Mouse (Mus musculus) heart, postnatal 4 days (tissue): ENCODE measurements around the gene Tnfrsf13b. TPM values are rescaled to one million over a fixed set of nuclear protein-coding genes. Genes with fewer than 3 reads are reported as not detected.
A peak's percentile ranks its signal among the peaks of the same experiment; 100 is the strongest.
"Not testable (repeated sequence)": the region's sequence is repeated elsewhere in the genome, so short reads cannot be mapped to it uniquely, and the experiment has no call there.

Source experiments
- DNase-seq: peaks from one replicate; pipeline ENCODE4 v3.0.0; 2021
- total RNA-seq, 2 experiments: library from RNA; stranded (reverse); gene quantifications; 2 replicates each; pipeline ENCODE4 v1.2.3; 2021

Gene Tnfrsf13b
- total RNA-seq, 2 experiments from 2014 or later: 0.90 to 1.0 TPM

- DNase-seq: not testable (repeated sequence)
Observed at GRCm38 (mm10) chr11:61173477-61173876, 46.9 kb downstream of the Tnfrsf13b start.

GRCm38 (mm10) chr11:61174291-61174820, 47.8 kb downstream of the Tnfrsf13b start:
- peak; percentile 75 for DNase-seq

GRCm38 (mm10) chr11:61174821-61175658, 48.5 kb downstream of the Tnfrsf13b start, which contains the start of gene Usp22:
Gene Usp22 (minus strand): TSS chr11:61175055.
- DNase-seq: peak; percentile 99

GRCm38 (mm10) chr11:61175778-61176177, 49.2 kb downstream of the Tnfrsf13b start:
- no peak for DNase-seq

- DNase-seq: no peak
Observed at GRCm38 (mm10) chr11:61176321-61176720, 49.8 kb downstream of the Tnfrsf13b start.

- no peak for DNase-seq
Observed at GRCm38 (mm10) chr11:61180361-61180760, 53.8 kb downstream of the Tnfrsf13b start.

- no peak for DNase-seq
Observed at GRCm38 (mm10) chr11:61181624-61182023, 55.1 kb downstream of the Tnfrsf13b start.

- no peak for DNase-seq
Observed at GRCm38 (mm10) chr11:61183820-61184219, 57.3 kb downstream of the Tnfrsf13b start.

- no peak for DNase-seq
Observed at GRCm38 (mm10) chr11:61190776-61191175, 64.2 kb downstream of the Tnfrsf13b start.

GRCm38 (mm10) chr11:61192123-61192522, 65.6 kb downstream of the Tnfrsf13b start:
- not testable (repeated sequence) for DNase-seq

- DNase-seq: no peak
Observed at GRCm38 (mm10) chr11:61192779-61193178, 66.2 kb downstream of the Tnfrsf13b start.

- peak; percentile 91 for DNase-seq
Observed at GRCm38 (mm10) chr11:61193392-61193791, 66.8 kb downstream of the Tnfrsf13b start.

GRCm38 (mm10) chr11:61196616-61197353, 70.2 kb downstream of the Tnfrsf13b start:
- no peak for DNase-seq

- no peak for DNase-seq
Observed at GRCm38 (mm10) chr11:61197935-61198334, 71.4 kb downstream of the Tnfrsf13b start.

Other genes with a start within 250 kb of the Tnfrsf13b start
- gene Tmem11, start 247.5 kb upstream of the Tnfrsf13b start, total RNA-seq: 10 to 100 TPM; 37.5 to 43.4 TPM
- 10 to 100 TPM; 24.4 to 27.6 TPM for gene Natd1, start 212.0 kb upstream of the Tnfrsf13b start, total RNA-seq
- 10 to 100 TPM; 38.8 to 42.3 TPM for gene Map2k3, start 194.7 kb upstream of the Tnfrsf13b start, total RNA-seq
- 10 to 100 TPM; 18.3 to 21.0 TPM for gene Kcnj12, start 104.2 kb upstream of the Tnfrsf13b start, total RNA-seq
- 10 to 100 TPM; 65.6 to 69.4 TPM for gene Usp22, start 48.3 kb downstream of the Tnfrsf13b start, total RNA-seq
- under 1 TPM; 0.29 to 0.31 TPM for gene Aldh3a1, start 80.8 kb downstream of the Tnfrsf13b start, total RNA-seq
- gene Aldh3a2, start 140.7 kb downstream of the Tnfrsf13b start, total RNA-seq: 10 to 100 TPM; 43.4 to 43.6 TPM
- under 1 TPM; 0.11 to 0.12 TPM for gene Slc47a2, start 216.1 kb downstream of the Tnfrsf13b start, total RNA-seq